Mouse (Mus musculus) cortical plate, adult 2 months (tissue): ENCODE measurements around the gene Tnfsf12. TPM values are rescaled to one million over a fixed set of nuclear protein-coding genes. Genes with fewer than 3 reads are reported as not detected.

ENCODE experiments used
- H3K27ac ChIP-seq: fragments of 200-500 bp; 2 replicates; pipeline ENCODE4 v1.5.1; 2012; ENCODE audit warnings: low read length, control low read depth, inconsistent platforms; ENCODE audit not compliant: insufficient read depth
- H3K4me1 ChIP-seq: fragments of 200-500 bp; 2 replicates; pipeline ENCODE4 v1.6.1; 2011; ENCODE audit warnings: low read length; ENCODE audit not compliant: control insufficient read depth, insufficient read depth
- H3K4me3 ChIP-seq: fragments of 200-500 bp; 2 replicates; pipeline ENCODE4 v1.5.1; 2011; ENCODE audit warnings: mild to moderate bottlenecking, low read length, control low read depth; ENCODE audit not compliant: insufficient read depth
- CTCF ChIP-seq: fragments of 200-500 bp; IDR thresholded peaks from 2 replicates; pipeline ENCODE4 v1.5.1; 2011; ENCODE audit warnings: mild to moderate bottlenecking, control low read depth, low read length; ENCODE audit not compliant: insufficient read depth; ENCODE audit errors: extremely low read depth
- POLR2A ChIP-seq: fragments of 200-500 bp; IDR thresholded peaks from 2 replicates; pipeline ENCODE4 v1.6.1; 2011; ENCODE audit warnings: mild to moderate bottlenecking, low read length, control low read depth; ENCODE audit not compliant: insufficient read depth; ENCODE audit errors: extremely low read depth
- polyA plus RNA-seq: library from polyadenylated mRNA; depleted of rRNA; stranded (reverse); fragments of >200 nt; gene quantifications from 2 replicates; pipeline ENCODE4 v1.2.3, GENCODE M21; 2012

Gene Tnfsf12
- polyA plus RNA-seq, 1 experiment = 22.5 TPM

DNA sequence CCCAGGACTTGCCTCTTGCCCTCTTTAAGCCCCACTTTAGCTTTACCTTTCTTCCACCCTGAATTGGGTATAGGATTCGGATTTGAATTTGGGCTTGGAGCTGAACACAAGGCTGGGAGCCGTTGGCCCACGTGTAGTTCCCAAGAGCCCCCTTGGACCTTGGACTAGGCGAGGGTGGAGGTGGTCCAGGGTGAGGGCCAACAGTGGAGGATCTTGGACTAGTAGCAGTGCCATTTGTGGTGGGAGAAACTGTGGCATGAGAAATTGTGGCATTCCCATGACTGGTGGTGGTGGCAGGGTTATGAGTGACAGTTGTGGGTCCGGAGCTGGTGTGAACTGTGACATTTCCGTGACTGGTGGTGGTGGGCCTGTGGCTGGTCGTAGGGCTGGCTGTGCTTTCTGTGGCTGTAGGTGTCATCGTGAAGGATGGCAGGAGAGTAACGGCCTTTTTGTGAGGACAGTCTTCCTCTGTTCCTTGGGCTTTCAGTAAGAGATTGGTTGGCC lies 30.1 kb downstream of the Tnfsf12 start:
- no peaks in the 10 kb centered on the region; the same call in 1 of the 2 replicates for H3K4me1 ChIP-seq
- H3K27ac ChIP-seq = peak overlapping the region; percentile 9; the same call in 1 of the 2 replicates
- H3K4me3 ChIP-seq = no peak overlapping the region
- TF ChIP-seq CTCF = no peak
- no peak for TF ChIP-seq POLR2A

DNA sequence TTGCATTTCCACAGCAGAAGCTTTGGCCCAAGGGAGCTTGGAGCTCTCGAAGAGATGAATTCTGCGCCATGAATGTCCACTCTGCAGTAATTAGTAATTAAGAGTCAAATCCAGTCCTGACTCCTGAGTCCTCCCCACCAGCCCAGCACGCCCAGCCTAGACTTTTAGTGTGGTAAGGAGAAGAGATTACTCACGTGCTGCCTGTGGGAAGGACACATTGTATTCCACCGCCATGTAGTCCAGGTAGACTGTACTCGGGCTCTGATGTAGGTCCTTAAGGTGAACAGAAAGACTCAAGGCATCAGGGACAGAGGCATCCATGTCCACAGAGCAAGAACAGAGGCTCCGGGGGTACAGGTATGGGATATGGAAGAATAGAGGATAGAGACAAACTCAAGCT lies 30.8 kb downstream of the Tnfsf12 start:
- Histone ChIP-seq H3K4me1 (no peaks in the 10 kb centered on the region), H3K4me3 (no peak overlapping the region), H3K27ac (no peak overlapping the region)
- TF ChIP-seq CTCF (no peak), POLR2A (no peak)

DNA sequence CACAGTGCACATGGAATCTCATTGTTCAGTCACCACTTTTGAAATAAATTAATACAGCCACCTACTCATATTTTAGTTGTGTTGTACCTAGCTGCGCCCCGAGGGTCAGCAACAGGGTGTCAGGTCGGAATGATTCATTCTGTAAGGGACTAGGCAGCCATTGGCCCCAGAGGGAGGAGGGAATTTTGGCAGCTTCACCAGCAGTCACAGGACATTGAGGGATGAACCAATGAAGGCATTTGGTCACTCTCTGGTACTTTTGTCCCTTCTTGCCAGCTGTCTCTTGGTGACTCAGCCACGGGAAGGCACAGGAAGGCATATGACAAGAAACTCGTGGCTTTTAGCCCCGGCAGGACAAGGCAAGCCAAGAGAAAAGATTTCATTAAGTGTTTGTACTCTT lies 31.9 kb downstream of the Tnfsf12 start:
- H3K27ac ChIP-seq = no peak overlapping the region
- TF ChIP-seq CTCF (no peak), POLR2A (no peak)
- H3K4me3 ChIP-seq = no peak overlapping the region
- H3K4me1 ChIP-seq = no peaks in the 10 kb centered on the region

- TF ChIP-seq CTCF (no peak), POLR2A (no peak)
- peak overlapping the region; percentile 78 for H3K4me3 ChIP-seq
- H3K4me1 ChIP-seq = no peaks in the 10 kb centered on the region
- peak overlapping the region; percentile 64 for H3K27ac ChIP-seq
These were observed 32.5 kb downstream of the Tnfsf12 start for GRCm38 (mm10) chr11:69662967-69663671.

- no peaks in the 10 kb centered on the region for H3K4me1 ChIP-seq
- peak within 1 kb of the TSS; percentile 91 for H3K27ac ChIP-seq
- H3K4me3 ChIP-seq = peak within 1 kb of the TSS; percentile 78
- TF ChIP-seq CTCF (no peak), POLR2A (0 out of 2 replicates have a peak, but pooled peaks have one; percentile 76)
These were observed 33.3 kb downstream of the Tnfsf12 start, which contains the start of gene Mpdu1 for GRCm38 (mm10) chr11:69662213-69662966. TSS of gene Mpdu1 (minus strand) at chr11:69662642.

- TF ChIP-seq CTCF (no peak), POLR2A (no peak)
These were observed 34.3 kb downstream of the Tnfsf12 start for GRCm38 (mm10) chr11:69661221-69661881.

DNA sequence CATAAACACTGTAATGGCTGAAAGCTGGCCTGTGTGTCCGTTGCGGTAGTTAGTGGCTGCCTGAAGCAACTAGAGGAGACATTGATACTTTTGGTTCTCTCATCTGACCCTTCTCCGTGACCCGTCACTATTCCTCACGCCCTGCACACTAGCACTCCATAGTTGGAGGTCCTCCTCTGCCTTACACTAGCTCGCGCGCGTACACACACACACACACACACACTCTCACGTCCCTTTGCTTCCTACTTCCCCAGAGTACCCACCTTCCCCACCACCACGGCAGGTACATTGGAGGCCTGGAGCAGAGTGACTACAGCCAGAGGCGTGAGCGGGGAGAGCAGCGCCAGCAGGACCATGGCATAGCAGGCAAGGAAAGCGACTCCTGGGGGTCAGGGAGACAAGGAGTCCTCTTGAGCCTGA lies 38.2 kb downstream of the Tnfsf12 start:
- Histone ChIP-seq H3K4me1 (no peaks in the 10 kb centered on the region), H3K4me3 (no peak overlapping the region), H3K27ac (no peak overlapping the region)
- TF ChIP-seq CTCF = no peak
- no peak for TF ChIP-seq POLR2A

More at GRCm38 (mm10) chr11:69661221-69661881, 34.3 kb downstream of the Tnfsf12 start:
- no peak overlapping the region for H3K27ac ChIP-seq
- no peaks in the 10 kb centered on the region for H3K4me1 ChIP-seq
- peak overlapping the region; percentile 78; the same call in 1 of the 2 replicates for H3K4me3 ChIP-seq

GRCm38 (mm10) chr11:69656617-69657461 lies 38.8 kb downstream of the Tnfsf12 start:
- Histone ChIP-seq H3K27ac (no peak overlapping the region), H3K4me3 (no peak overlapping the region), H3K4me1 (no peaks in the 10 kb centered on the region)
- TF ChIP-seq CTCF = peak; percentile 72
- TF ChIP-seq POLR2A = no peak

GRCm38 (mm10) chr11:69656065-69656455 lies 39.6 kb downstream of the Tnfsf12 start:
- H3K4me1 ChIP-seq = no peaks in the 10 kb centered on the region
- TF ChIP-seq POLR2A (no peak), CTCF (no peak)
- H3K4me3 ChIP-seq = no peak overlapping the region
- no peak overlapping the region for H3K27ac ChIP-seq
